Mouse (Mus musculus) gastrocnemius, adult 2 months (tissue): ENCODE results near the gene Zfhx2. TPM values are rescaled to one million over a fixed set of nuclear protein-coding genes. Genes with fewer than 3 reads are reported as not detected.
"Not testable (repeated sequence)": the region's sequence is repeated elsewhere in the genome, so short reads cannot be mapped to it uniquely, and the experiment has no call there.

Experiments used
- DNase-seq: peaks from one replicate; pipeline ENCODE4 v3.0.0; 2022
- H3K27ac ChIP-seq: fragments of 200-600 bp; 2 replicates; pipeline ENCODE4 v1.8.1; 2022; ENCODE audit warnings: mild to moderate bottlenecking
- H3K4me3 ChIP-seq: fragments of 200-600 bp; 2 replicates; pipeline ENCODE4 v1.8.1; 2022; ENCODE audit warnings: mild to moderate bottlenecking, moderate library complexity
- CTCF ChIP-seq: fragments of 200-600 bp; IDR thresholded peaks from 2 replicates; pipeline ENCODE4 v1.8.1; 2022; ENCODE audit warnings: antibody characterized with exemption, mild to moderate bottlenecking, moderate library complexity
- intact Hi-C: fragments of 180-260 bp; cut with DNase I; formaldehyde crosslinking; loops from one replicate; pipeline ENCODE4 v1.15.1; 2025
- total RNA-seq, 2 experiments: library from RNA; stranded (reverse); gene quantifications; 2 replicates each; pipeline ENCODE4 v1.2.3; 2021

Gene Zfhx2
- total RNA-seq, 2 experiments from 2014 or later = 5.1 to 6.0 TPM

DNA sequence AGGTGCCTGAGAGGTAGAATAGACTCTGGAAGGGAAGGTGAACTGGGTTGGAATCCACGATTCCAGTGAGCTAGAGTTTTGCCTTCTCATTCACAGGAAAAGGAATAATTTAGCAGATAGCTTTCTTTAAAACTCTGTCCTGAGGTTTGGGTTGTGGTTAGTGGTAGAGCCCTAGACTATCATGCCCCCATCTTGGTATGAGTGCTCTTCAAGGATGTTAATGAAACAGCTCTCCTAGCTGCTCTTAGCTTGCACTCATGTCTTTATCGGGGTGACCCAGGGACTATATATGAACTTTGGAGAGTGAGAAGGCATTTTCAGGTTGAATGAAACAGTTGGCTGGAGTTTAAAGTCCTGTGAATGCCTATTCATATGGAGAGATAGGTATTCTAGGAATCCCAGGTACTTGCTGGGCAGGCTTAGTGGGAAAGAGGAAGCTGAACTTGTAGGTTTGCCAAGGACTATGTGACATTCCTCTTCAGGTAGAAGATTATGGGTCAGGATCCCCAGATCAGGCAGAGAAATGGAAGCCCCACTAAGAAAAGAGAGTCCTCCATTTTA, 44.1 kb downstream of the Zfhx2 start:
- Histone ChIP-seq H3K4me3 (no peak overlapping the region), H3K27ac (no peak overlapping the region)
- no peak for TF ChIP-seq CTCF
- intact Hi-C loops = no loop called here
- no peak for DNase-seq

DNA sequence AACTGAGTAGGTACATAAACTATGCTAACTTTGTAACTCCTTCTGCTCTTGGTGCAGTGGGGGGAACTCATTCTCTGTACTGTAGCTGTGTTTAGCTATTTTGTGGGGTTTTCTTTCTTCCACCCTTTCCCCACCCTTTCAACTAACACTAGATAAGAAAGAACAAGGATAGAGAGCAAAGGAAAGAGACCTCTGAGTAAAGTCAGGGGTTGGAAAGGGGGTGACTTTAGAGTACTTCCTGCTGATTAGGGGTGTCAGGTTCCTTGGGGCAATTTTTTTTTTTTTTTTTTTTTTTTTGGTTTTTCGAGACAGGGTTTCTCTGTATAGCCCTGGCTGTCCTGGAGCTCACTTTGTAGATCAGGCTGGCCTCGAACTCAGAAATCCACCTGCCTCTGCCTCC, 48.4 kb downstream of the Zfhx2 start:
- DNase-seq, H3K27ac ChIP-seq, intact Hi-C loops, H3K4me3 ChIP-seq: not testable (repeated sequence)

DNA sequence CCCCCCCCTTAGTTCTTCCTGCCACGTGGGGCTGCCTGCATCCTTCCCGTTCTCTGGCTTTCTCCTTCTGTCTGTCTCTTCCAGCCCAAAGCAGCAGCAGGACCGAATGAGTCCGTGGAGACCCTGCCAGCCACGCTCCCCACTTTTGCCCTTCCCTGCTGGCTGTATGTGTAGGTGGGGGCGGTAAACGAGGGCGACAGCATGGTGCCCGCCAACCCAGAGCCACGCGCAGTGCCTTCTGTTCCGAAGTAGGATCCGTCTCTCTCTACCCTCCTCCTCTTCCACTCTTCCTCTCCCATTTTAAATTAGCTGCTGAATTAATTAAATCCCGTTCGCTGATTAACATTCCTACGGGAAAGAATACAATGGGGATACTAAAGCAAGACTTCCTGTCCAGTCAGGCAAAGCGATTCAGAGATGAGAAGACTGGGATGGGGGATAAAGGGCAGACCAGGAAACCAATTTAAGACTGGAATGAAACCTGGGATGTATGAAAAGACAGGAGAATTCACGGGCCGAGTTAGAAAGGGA, 59.4 kb downstream of the Zfhx2 start:
- Histone ChIP-seq H3K27ac (no peak overlapping the region), H3K4me3 (no peak overlapping the region)
- intact Hi-C loops = no loop called here
- DNase-seq = no peak
- TF ChIP-seq CTCF = no peak

DNA sequence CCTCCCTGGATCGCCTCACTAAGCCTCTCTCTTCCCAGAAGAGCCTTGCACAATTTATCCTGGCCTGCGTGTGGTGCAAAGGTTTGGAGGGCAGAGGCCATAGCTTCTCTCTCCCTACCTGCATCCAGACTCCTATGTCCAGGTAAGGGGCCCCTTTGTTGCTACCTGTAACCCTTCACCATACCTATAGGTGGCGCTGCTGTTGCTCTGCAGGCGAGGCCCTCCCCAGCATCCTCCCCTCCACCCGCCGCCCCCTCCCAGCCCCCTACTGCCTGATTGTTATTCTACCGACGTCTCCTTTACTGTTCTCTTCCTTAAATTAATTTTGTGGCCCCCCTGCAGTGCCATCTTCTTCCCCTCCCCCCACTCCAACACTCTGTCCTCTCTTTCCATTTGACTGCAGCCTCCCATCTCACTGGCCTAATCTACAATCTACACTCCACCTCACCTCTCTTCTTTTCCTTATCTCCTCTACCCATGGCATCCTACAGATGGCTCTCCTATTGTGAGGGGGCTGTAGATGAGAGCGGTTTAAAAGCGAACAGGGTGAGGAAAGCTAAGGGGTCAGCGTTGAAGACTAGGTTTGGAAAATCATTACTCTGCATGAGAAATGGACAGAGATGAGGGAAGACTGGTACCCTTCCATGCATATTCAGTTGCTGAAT, 63.0 kb downstream of the Zfhx2 start:
- intact Hi-C loops = no loop called here
- no peak overlapping the region for H3K4me3 ChIP-seq
- no peak for DNase-seq
- H3K27ac ChIP-seq = no peak overlapping the region
- TF ChIP-seq CTCF = peak; percentile 69

DNA sequence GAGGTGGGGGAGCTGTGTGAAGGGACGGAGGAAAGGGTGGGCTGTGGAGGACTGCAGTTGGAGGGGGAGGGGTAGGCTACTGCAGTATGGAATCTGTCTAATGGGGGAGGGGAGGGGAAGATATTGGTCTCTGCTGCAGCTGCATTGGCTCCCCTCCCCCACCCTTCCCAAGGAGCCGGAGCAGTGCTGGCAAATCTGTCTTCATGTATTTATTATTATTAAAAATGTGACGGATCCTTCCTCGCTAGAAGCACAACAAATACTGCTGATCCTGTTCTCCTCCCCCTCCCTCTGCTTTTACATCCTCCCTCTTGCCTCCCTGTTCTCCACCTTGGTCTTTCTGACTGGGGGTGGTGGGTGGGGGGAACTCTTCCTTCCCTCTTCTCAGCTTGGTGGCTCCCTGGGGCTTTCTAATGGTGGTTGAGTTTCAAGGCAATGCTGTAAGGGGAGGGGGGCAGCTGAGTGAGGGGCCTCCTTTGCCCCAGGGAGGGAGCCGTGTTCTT, 63.7 kb downstream of the Zfhx2 start:
- DNase-seq = no peak
- TF ChIP-seq CTCF = no peak
- Histone ChIP-seq H3K4me3 (no peak overlapping the region), H3K27ac (no peak overlapping the region)
- intact Hi-C loops = no loop called here

DNA sequence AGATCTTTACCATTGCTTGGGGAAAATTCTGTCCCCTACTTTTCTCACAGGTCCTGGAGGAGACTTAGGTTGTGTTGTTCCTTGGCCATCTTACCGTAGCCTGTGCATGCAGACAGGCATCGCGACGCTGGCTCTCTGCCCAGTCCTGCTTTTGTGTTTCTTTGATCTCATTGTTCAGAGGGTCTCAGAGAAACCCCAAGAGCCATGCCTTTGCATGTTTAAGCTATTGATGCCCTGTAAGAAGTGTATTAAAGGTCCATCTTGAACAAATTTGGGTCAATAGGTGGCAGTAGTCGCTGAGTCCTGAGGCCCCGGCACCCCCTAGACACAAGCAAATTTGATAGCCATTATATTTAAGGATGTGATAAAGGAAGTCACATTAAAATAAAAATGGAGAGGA, 64.5 kb downstream of the Zfhx2 start:
- intact Hi-C loops = no loop called here
- H3K4me3 ChIP-seq = no peak overlapping the region
- DNase-seq = no peak
- TF ChIP-seq CTCF = peak; percentile 16; the same call in 1 of the 2 replicates
- H3K27ac ChIP-seq = no peak overlapping the region

DNA sequence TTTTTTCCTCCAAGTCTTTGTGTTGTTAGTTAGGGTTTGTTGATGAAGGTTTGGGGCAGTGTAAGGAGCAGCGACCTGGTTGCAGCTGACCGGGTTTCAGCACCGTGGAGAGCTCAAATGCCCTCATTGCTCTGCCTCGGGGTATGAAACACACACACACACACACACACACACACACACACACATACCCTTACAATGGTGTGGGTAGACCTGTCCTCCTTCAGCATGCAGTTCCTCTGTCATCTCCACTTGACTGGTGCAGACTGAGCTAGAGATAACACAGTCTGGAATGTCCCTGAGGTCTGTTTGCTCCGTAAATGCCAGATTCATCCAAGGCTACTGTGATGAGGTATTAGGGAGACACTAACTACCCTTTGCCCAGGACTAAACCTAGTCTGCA, 64.9 kb downstream of the Zfhx2 start:
- intact Hi-C loops = no loop called here
- no peak for DNase-seq
- TF ChIP-seq CTCF = no peak
- H3K4me3 ChIP-seq = no peak overlapping the region
- H3K27ac ChIP-seq = no peak overlapping the region

DNA sequence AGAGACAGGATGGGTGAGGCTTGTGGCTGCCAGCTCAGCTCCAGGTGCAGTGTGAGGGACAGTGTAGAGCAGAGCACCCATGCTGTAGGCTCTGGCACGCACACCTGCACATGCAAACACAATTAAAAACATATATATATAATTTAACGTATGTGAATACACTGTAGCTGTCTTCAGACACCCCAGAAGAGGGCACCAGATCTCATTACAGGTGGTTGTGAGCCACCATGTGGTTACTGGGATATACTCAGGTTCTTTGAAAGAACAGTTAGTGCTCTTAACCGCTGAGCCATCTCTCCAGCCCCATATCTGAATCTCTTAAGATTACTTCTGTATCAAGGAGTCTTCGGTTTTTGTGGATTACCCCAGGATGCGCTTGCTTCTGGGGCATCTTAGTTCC, 66.6 kb downstream of the Zfhx2 start:
- no peak for DNase-seq
- Histone ChIP-seq H3K27ac (no peak overlapping the region), H3K4me3 (no peak overlapping the region)
- TF ChIP-seq CTCF = no peak
- intact Hi-C loops = loop anchor here (2.0 kb wide), 1 partner anchor 53 kb away; no protein-coding TSS in a partner anchor

DNA sequence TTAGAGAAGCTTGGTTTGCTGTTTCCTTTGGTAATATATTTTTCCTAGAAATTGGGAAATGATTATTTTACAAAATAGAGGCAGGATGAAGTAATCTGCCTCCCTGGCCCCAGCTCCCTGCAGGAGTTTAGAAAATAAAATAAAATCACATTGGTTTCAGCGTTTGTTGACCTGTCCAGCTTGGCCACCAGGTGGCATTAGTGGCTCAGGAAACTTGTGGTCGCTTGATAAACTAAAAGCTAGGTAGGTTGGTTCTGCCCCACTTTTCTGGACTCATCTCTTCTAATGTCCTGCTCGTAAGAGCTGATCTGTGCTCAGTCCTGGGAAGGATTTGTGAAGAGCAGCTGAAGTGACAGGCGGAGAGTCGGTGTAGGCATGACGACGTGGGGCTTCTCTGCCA, 67.9 kb downstream of the Zfhx2 start:
- DNase-seq = peak; percentile 57
- Histone ChIP-seq H3K4me3 (no peak overlapping the region), H3K27ac (no peak overlapping the region)
- peak; percentile 75 for TF ChIP-seq CTCF
- intact Hi-C loops = loop anchor here (2.0 to 5.0 kb wide), 2 partner anchors 55 to 78 kb away; no protein-coding TSS in a partner anchor

DNA sequence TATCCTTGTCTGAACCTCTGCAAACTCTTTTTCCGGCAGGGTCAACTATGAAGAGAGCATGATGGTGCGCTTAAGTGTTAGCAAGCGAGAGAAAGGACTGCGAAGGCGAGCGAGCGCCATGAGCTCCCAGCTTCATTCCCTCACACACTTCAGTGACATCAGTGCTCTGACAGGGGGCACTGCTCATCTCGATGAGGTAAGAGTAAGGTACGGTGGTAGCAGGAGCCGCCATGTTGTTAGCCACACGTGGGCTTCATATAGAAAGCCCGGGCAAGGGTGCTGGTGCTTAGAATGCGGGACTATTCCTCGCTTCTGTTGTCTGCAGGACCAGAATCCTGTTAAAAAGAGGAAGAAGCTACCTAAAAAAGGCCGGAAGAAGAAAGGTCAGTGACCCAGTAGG, 69.1 kb downstream of the Zfhx2 start:
- no peak for TF ChIP-seq CTCF
- DNase-seq = no peak
- H3K4me3 ChIP-seq = no peak overlapping the region
- H3K27ac ChIP-seq = no peak overlapping the region
- intact Hi-C loops = loop anchor here (5.0 kb wide), 1 partner anchor 79 kb away; no protein-coding TSS in a partner anchor

DNA sequence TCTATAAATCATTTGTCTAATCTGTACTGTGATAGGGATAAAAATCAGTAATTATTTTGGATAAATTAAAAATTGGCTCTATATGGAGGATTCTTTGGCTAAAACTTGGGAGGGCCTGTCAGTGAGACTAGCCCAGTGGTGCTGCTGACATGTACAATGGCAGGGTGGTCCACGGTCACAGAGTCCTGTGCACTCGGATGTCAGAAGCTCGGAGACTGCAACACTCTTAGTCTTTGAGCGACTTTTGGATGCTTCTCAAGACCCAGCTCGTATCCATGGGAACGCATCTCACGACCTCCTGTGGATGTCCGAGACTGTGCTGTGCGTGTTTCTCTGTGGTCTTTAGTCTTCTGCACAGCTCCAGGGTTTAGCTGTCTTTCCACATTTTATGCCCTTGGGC, 71.7 kb downstream of the Zfhx2 start:
- intact Hi-C loops = loop anchor here (5.0 kb wide), 1 partner anchor 82 kb away; no protein-coding TSS in a partner anchor
- Histone ChIP-seq H3K4me3 (no peak overlapping the region), H3K27ac (no peak overlapping the region)
- no peak for TF ChIP-seq CTCF
- DNase-seq = no peak

DNA sequence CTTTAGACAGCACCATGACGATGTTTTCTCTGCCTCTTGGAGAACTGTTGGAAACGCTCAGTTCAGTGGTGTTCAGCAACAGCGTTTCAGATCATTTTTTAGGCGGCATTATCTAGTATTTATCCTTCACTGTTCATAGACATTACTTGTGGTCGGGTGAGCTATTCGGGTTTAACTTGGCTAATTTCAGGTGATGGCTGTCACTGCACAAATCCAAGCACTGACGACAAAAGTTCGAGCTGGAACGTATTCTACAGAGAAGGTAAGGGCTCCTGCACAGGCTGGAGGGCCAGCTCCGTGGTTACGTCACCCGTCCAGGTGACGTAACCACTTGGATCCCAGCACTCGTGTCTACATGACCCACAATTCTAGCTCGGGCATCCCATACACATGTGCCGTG, 75.2 kb downstream of the Zfhx2 start:
- no peak overlapping the region for H3K27ac ChIP-seq
- DNase-seq = no peak
- intact Hi-C loops = no loop called here
- H3K4me3 ChIP-seq = no peak overlapping the region
- no peak for TF ChIP-seq CTCF

DNA sequence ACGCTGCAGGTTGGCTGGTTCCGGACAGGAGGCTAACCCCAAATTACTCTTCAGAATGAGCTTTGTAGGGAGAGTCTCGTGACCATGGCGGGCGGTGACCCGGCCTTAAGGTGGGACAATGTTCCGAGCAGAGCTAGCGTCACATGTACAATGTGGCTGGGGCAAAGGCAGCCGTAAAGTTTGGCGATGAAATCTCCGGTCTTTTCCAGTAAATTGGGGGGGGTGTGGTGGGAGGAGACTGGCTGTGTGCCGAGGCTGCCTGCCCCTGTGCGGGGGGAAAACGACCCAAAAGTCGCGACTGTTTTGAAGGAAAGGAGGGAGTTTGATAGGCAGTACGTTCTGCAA, 76.4 kb downstream of the Zfhx2 start:
- peak; percentile 44 for DNase-seq
- H3K4me3 ChIP-seq = peak overlapping the region; percentile 82
- intact Hi-C loops = loop anchor here (2.0 kb wide), 1 partner anchor 173 kb away; no protein-coding TSS in a partner anchor
- H3K27ac ChIP-seq = peak overlapping the region; percentile 91
- no peak for TF ChIP-seq CTCF
